9 mouse cellular contexts compared by ENCODE assay signal in the genomic region with DNA sequence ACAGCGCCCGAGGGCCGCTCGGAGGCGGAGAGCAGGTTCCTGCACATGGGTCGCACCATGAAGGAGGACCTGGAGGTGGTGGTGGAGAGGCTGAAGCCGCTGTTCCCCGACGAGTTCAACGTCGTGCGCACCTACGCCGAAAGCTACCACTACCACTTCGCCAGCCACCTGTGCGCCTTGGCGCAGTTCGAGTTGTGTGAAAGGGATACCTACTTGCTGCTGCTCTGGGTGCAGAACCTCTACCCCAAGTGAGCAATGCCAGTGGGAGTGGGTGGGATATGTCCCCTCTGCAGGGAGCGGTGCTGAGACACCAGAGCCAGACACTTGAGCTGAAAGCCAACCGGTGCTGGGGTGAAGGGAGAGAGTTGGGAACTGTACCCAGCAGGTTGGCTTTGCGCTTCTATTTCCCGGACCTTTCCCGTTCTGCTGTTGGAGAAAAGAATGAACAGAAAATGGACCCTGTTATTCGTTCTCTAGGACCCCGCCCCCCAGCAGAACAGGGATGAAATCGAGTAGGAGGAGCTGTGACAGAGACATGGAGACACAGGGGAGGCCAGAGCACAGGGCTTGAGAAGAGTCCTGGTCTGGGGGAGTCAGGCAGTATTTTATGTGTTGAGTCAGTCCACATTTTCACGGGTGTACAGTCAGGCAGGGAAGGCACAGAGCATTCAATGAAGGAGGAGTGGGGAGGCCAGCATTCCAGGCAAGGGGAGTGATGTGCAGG. TPM values are rescaled to one million over a fixed set of nuclear protein-coding genes. Genes with fewer than 3 reads are reported as not detected.
A peak's percentile ranks its signal among the peaks of the same experiment; 100 is the strongest.
DNase-seq lines count a peak whose midpoint lies in the region; ATAC-seq and TF ChIP-seq lines count a peak whose summit lies in the region.
"Had no signal": no experiment of that assay in that cellular context is flagged by ENCODE, and none has a peak within 500 bp of the region (broad histone marks: within the 10 kb centered on the region; RNA-seq: fewer than 3 reads in every experiment).

No protein-coding gene starts in this region.

- WGBS in hindbrain, embryonic 13.5 days: 6% methylated on average over 27 of the region's 27 CpGs
- 49% methylated on average over 27 of the region's 27 CpGs for WGBS in liver, postnatal 0 days (ENCODE audit: insufficient replicate concordance)
- WGBS in lung, adult 2 months: 49% methylated on average over 27 of the region's 27 CpGs

- H3K4me1 ChIP-seq in ES-Bruce4 (ENCODE audit: control insufficient read depth, insufficient read depth, low read length): no peaks in the 10 kb centered on the region
- peaks cover 42% of the 10 kb centered on the region for H3K4me1 ChIP-seq in hindbrain, embryonic 13.5 days (replicated peaks)
- H3K4me1 ChIP-seq in liver, postnatal 0 days (ENCODE audit: insufficient read depth): peaks cover 50% of the 10 kb centered on the region
- H3K4me1 ChIP-seq in lung, adult 2 months (ENCODE audit: control insufficient read depth, insufficient read depth, low read length): peaks cover 11% of the 10 kb centered on the region; the same call in 1 of the 2 replicates

- no peak overlapping the region for H3K9ac ChIP-seq in ES-Bruce4 (ENCODE audit: low read depth, poor library complexity, severe bottlenecking)
- H3K9ac ChIP-seq in hindbrain, embryonic 13.5 days: 0 out of 2 replicates have a peak overlapping the region, but pooled peaks have one; percentile 19
- peak overlapping the region; percentile 91 for H3K9ac ChIP-seq in liver, postnatal 0 days (replicated peaks)

- no peak for TF ChIP-seq EP300 in ES-Bruce4 (IDR thresholded peaks at IDR 0.05; ENCODE audit: insufficient read depth, low read depth, low read length)
- no peak for TF ChIP-seq EP300 in liver, postnatal 0 days (IDR thresholded peaks at IDR 0.05; ENCODE audit: low read depth)

- H3K27ac ChIP-seq in gastrocnemius, adult 2 months: peak overlapping the region; percentile 80; the same call in 1 of the 2 replicates
- H3K27ac ChIP-seq in ES-Bruce4 (ENCODE audit: insufficient read depth, low read length): no peak overlapping the region
- no peak overlapping the region for H3K27ac ChIP-seq in hindbrain, embryonic 13.5 days
- no peak overlapping the region for H3K27ac ChIP-seq in liver, postnatal 0 days (ENCODE audit: low read depth)

- DNase-seq in gastrocnemius, adult 2 months: no peak
- no peak for DNase-seq in gastrocnemius, postnatal 25 days
- no peak for DNase-seq in liver, postnatal 0 days
- no peak for DNase-seq in adrenal gland, postnatal 4 days (ENCODE audit: low spot score in 2 of 2)
- no peak for DNase-seq in cerebellum, postnatal 36 days
- DNase-seq in lung, adult 2 months: no peak

- no peaks in the 10 kb centered on the region; the same call in 1 of the 2 replicates for H3K27me3 ChIP-seq in ES-Bruce4 (ENCODE audit: control insufficient read depth, insufficient read depth, low read length, poor library complexity, severe bottlenecking)
- H3K27me3 ChIP-seq in hindbrain, embryonic 13.5 days: peaks cover 100% of the 10 kb centered on the region
- no peaks in the 10 kb centered on the region for H3K27me3 ChIP-seq in liver, postnatal 0 days (ENCODE audit: insufficient read depth, low read length)

- no peak for ATAC-seq in hindbrain, embryonic 13.5 days (ENCODE audit: low FRiP score)
- ATAC-seq in liver, postnatal 0 days: no peak

- no peaks in the 10 kb centered on the region for H3K36me3 ChIP-seq in ES-Bruce4 (ENCODE audit: control insufficient read depth, insufficient read depth, low read length, poor library complexity, severe bottlenecking)
- no peaks in the 10 kb centered on the region for H3K36me3 ChIP-seq in hindbrain, embryonic 13.5 days
- peaks cover 66% of the 10 kb centered on the region for H3K36me3 ChIP-seq in liver, postnatal 0 days (replicated peaks; ENCODE audit: insufficient read depth, low read length)

- no peak for TF ChIP-seq CTCF in gastrocnemius, adult 2 months (IDR thresholded peaks at IDR 0.05)
- TF ChIP-seq CTCF in ES-Bruce4 (IDR thresholded peaks at IDR 0.05; ENCODE audit: low read depth, low read length): no peak
- TF ChIP-seq CTCF in liver, postnatal 0 days (IDR thresholded peaks at IDR 0.05; ENCODE audit: low read depth): no peak
- TF ChIP-seq CTCF in lung, adult 2 months (IDR thresholded peaks at IDR 0.05; ENCODE audit: insufficient read depth, low read length): no peak

- H3K9me3 ChIP-seq in ES-Bruce4 (replicated peaks; ENCODE audit: control insufficient read depth, insufficient read depth, low read length, poor library complexity, severe bottlenecking): no peaks in the 10 kb centered on the region
- no peaks in the 10 kb centered on the region for H3K9me3 ChIP-seq in hindbrain, embryonic 13.5 days
- H3K9me3 ChIP-seq in liver, postnatal 0 days (ENCODE audit: low read length): no peaks in the 10 kb centered on the region

- H3K4me2 ChIP-seq in hindbrain, embryonic 13.5 days: peak overlapping the region; percentile 50
- H3K4me2 ChIP-seq in liver, postnatal 0 days (ENCODE audit: low read depth, low read length): peak overlapping the region; percentile 76

- intact Hi-C loops in gastrocnemius, adult 2 months (cut with DNase I): no loop called here

- TF ChIP-seq POLR2A in ES-Bruce4 (IDR thresholded peaks at IDR 0.05; ENCODE audit: insufficient read depth, low read length): no peak
- no peak for TF ChIP-seq POLR2A in lung, adult 2 months (IDR thresholded peaks at IDR 0.05; ENCODE audit: borderline replicate concordance, extremely low read depth, low read depth, low read length)

- peak overlapping the region; percentile 37 for H3K4me3 ChIP-seq in gastrocnemius, adult 2 months
- H3K4me3 ChIP-seq in ES-Bruce4 (ENCODE audit: low read depth, low read length): peak overlapping the region; percentile 41
- H3K4me3 ChIP-seq in hindbrain, embryonic 13.5 days: peak overlapping the region; percentile 32
- H3K4me3 ChIP-seq in liver, postnatal 0 days (ENCODE audit: low read depth, low read length): peak overlapping the region; percentile 81
- no peak overlapping the region for H3K4me3 ChIP-seq in lung, adult 2 months (replicated peaks; ENCODE audit: extremely low read depth, low read depth, low read length)

RNA-seq across cellular contexts. Expression of a gene that starts 3.8 kb away (rescaled TPM):
- 10 to 100 TPM; 29.1 to 54.8 TPM for total RNA-seq in gastrocnemius, adult 2 months (2021)
- total RNA-seq in gastrocnemius, postnatal 25 days (2021): 10 to 100 TPM; 34.8 to 40.4 TPM
- polyA plus RNA-seq in ES-Bruce4 (2011; ENCODE audit: insufficient read depth, insufficient read length, low read depth, missing spikeins): 1.9 and 4.7 TPM in 2 replicates
- 1.6 and 1.8 TPM in 2 replicates for polyA plus RNA-seq in hindbrain, embryonic 13.5 days (2015; fragmentation: Nextera tagmentation; extraction: Ambion mirVana)
- polyA plus RNA-seq in liver, postnatal 0 days (2015; fragmentation: Nextera tagmentation; extraction: Ambion mirVana): 72.0 and 79.5 TPM in 2 replicates
- 10 to 100 TPM; 17.6 to 25.8 TPM for total RNA-seq in adrenal gland, postnatal 4 days (2021)
- 31.7 and 43.6 TPM in 2 replicates for polyA plus RNA-seq in lung, adult 2 months (2012; rRNA removed)

RNA-seq across cellular contexts. Expression of a gene that starts 29.2 kb away (rescaled TPM):
- 1 to 10 TPM in 1 of 2 experiments, under 1 TPM in 1; 0.56 to 1.5 TPM for total RNA-seq in gastrocnemius, adult 2 months (2021)
- total RNA-seq in gastrocnemius, postnatal 25 days (2021): 1 to 10 TPM; 3.0 to 4.2 TPM
- 4.2 and 6.1 TPM in 2 replicates for polyA plus RNA-seq in ES-Bruce4 (2011; ENCODE audit: insufficient read depth, insufficient read length, low read depth, missing spikeins)
- polyA plus RNA-seq in hindbrain, embryonic 13.5 days (2015; fragmentation: Nextera tagmentation; extraction: Ambion mirVana): 2.0 and 2.1 TPM in 2 replicates
- polyA plus RNA-seq in liver, postnatal 0 days (2015; fragmentation: Nextera tagmentation; extraction: Ambion mirVana): 13.7 TPM in 2 replicates
- 10 to 100 TPM in 1 of 2 experiments, 1 to 10 TPM in 1; 9.6 to 10.4 TPM for total RNA-seq in adrenal gland, postnatal 4 days (2021)
- polyA plus RNA-seq in lung, adult 2 months (2012; rRNA removed): 34.9 and 46.7 TPM in 2 replicates

RNA-seq across cellular contexts. Expression of a gene that starts 39.4 kb away (rescaled TPM):
- total RNA-seq in gastrocnemius, adult 2 months (2021): not detected
- not detected for total RNA-seq in gastrocnemius, postnatal 25 days (2021)
- not detected in 2 replicates for polyA plus RNA-seq in ES-Bruce4 (2011; ENCODE audit: insufficient read depth, insufficient read length, low read depth, missing spikeins)
- polyA plus RNA-seq in hindbrain, embryonic 13.5 days (2015; fragmentation: Nextera tagmentation; extraction: Ambion mirVana): 0.26 and 0.52 TPM in 2 replicates
- 0.22 TPM in 2 replicates for polyA plus RNA-seq in liver, postnatal 0 days (2015; fragmentation: Nextera tagmentation; extraction: Ambion mirVana)
- 1 to 10 TPM; 1.1 to 3.0 TPM for total RNA-seq in adrenal gland, postnatal 4 days (2021)
- not detected in 2 replicates for polyA plus RNA-seq in lung, adult 2 months (2012; rRNA removed)
- total RNA-seq: granulocyte monocyte progenitor cell, adult 5-6 weeks had no signal

RNA-seq across cellular contexts. Expression of a gene that starts 39.6 kb away (rescaled TPM):
- total RNA-seq in gastrocnemius, adult 2 months (2021): under 1 TPM; 0.20 to 0.33 TPM
- total RNA-seq in gastrocnemius, postnatal 25 days (2021): under 1 TPM; 0.38 to 0.72 TPM
- 0.93 and 1.3 TPM in 2 replicates for polyA plus RNA-seq in ES-Bruce4 (2011; ENCODE audit: insufficient read depth, insufficient read length, low read depth, missing spikeins)
- 1.7 and 2.0 TPM in 2 replicates for polyA plus RNA-seq in hindbrain, embryonic 13.5 days (2015; fragmentation: Nextera tagmentation; extraction: Ambion mirVana)
- polyA plus RNA-seq in liver, postnatal 0 days (2015; fragmentation: Nextera tagmentation; extraction: Ambion mirVana): 0.49 and 0.54 TPM in 2 replicates
- 10 to 100 TPM in 1 of 2 experiments, 1 to 10 TPM in 1; 1.4 to 11.3 TPM for total RNA-seq in adrenal gland, postnatal 4 days (2021)
- 0.12 and 0.31 TPM in 2 replicates for polyA plus RNA-seq in lung, adult 2 months (2012; rRNA removed)
- total RNA-seq: granulocyte monocyte progenitor cell, adult 5-6 weeks had no signal
